Mouse (Mus musculus): ENCODE measurements around the gene Nagpa.

GRCm38 (mm10) chr16:5172636-5173035, 31.2 kb downstream of the Nagpa start:
- TF ChIP-seq CTCF (IDR thresholded peaks at IDR 0.05; ENCODE audit: extremely low read depth, insufficient read length, insufficient replicate concordance, low read depth, low read length) (no peak), POLR2A (IDR thresholded peaks at IDR 0.05; ENCODE audit: low read depth, low read length) (no peak)
